Mouse (Mus musculus) heart, embryonic 11.5 days (tissue): ENCODE data around the gene Ptges2. TPM values are rescaled to one million over a fixed set of nuclear protein-coding genes. Genes with fewer than 3 reads are reported as not detected.

Experiments
- ATAC-seq: fragments of 200-750 bp; cut with Nextera tagmentation; replicated peaks from 2 replicates; pipeline ENCODE4 v1.8.0; 2017; ENCODE audit warnings: moderate library complexity; ENCODE audit not compliant: insufficient number of reproducible peaks, low FRiP score, low TSS enrichment
- H3K27ac ChIP-seq: fragments of 300-500 bp; sonication (generic); 2 replicates; pipeline ENCODE4 v1.5.1; 2014; ENCODE audit warnings: mild to moderate bottlenecking, low read depth, low read length
- H3K27me3 ChIP-seq: fragments of 300-500 bp; sonication (generic); 2 replicates; pipeline ENCODE4 v1.6.1; 2014; ENCODE audit warnings: mild to moderate bottlenecking, low read length, mixed read lengths; ENCODE audit not compliant: control insufficient read depth, insufficient read depth
- H3K36me3 ChIP-seq: fragments of 300-500 bp; sonication (generic); 2 replicates; pipeline ENCODE4 v1.6.1; 2014; ENCODE audit warnings: mild to moderate bottlenecking, low read length, moderate library complexity, mixed read lengths; ENCODE audit not compliant: control insufficient read depth, insufficient read depth
- H3K4me1 ChIP-seq: fragments of 300-500 bp; sonication (generic); 2 replicates; pipeline ENCODE4 v1.6.1; 2014; ENCODE audit warnings: low read length; ENCODE audit not compliant: control insufficient read depth, insufficient read depth
- H3K4me2 ChIP-seq: fragments of 300-500 bp; sonication (generic); 2 replicates; pipeline ENCODE4 v1.6.1; 2014; ENCODE audit warnings: mild to moderate bottlenecking, moderate library complexity
- H3K4me3 ChIP-seq: fragments of 300-500 bp; sonication (generic); 2 replicates; pipeline ENCODE4 v1.5.1; 2014; ENCODE audit warnings: low read depth, low read length
- H3K9ac ChIP-seq: fragments of 300-500 bp; sonication (generic); 2 replicates; pipeline ENCODE4 v1.6.1; 2014; ENCODE audit warnings: mild to moderate bottlenecking, low read depth, low read length, moderate library complexity
- H3K9me3 ChIP-seq: fragments of 300-500 bp; sonication (generic); replicated peaks from 2 replicates; pipeline ENCODE4 v1.6.1; 2016; ENCODE audit warnings: low read length; ENCODE audit not compliant: control insufficient read depth
- WGBS: fragments of 180-500 bp; shearing (Covaris S2); extraction: QIAGEN DNeasy Blood & Tissue Kit; methylation state at CpG from one replicate; pipeline ENCODE4 v1.1.7; 2014; ENCODE audit not compliant: insufficient replicate concordance; 5-methylcytosine and 5-hydroxymethylcytosine counted together
- polyA plus RNA-seq: library from polyadenylated mRNA; unstranded; fragments of >200 nt; fragmentation: Nextera tagmentation; extraction: Ambion mirVana; gene quantifications from 2 replicates; pipeline ENCODE4 v1.2.1, GENCODE M21; 2014

Ptges2 gene
- polyA plus RNA-seq, 1 experiment from 2014 or later: 32.7 TPM

GRCm38 (mm10) chr2:32423481-32424331, 28.0 kb downstream of the Ptges2 start:
- WGBS: under 1% methylated on average over 14 of the region's 14 CpGs
- peaks cover 35% of the 10 kb centered on the region for H3K4me1 ChIP-seq

GRCm38 (mm10) chr2:32424796-32425195, 29.1 kb downstream of the Ptges2 start:
- Histone ChIP-seq H3K9me3 (no peaks in the 10 kb centered on the region), H3K4me1 (peaks cover 41% of the 10 kb centered on the region), H3K4me2 (no peak overlapping the region), H3K9ac (0 out of 2 replicates have a peak overlapping the region, but pooled peaks have one; percentile 36), H3K4me3 (no peak overlapping the region), H3K27me3 (no peaks in the 10 kb centered on the region), H3K27ac (peak overlapping the region; percentile 89), H3K36me3 (peaks cover 10% of the 10 kb centered on the region)
- no peak for ATAC-seq
- 42% methylated on average over 3 of the region's 3 CpGs for WGBS

More at GRCm38 (mm10) chr2:32423481-32424331, 28.0 kb downstream of the Ptges2 start:
- H3K9me3 ChIP-seq: no peaks in the 10 kb centered on the region
- H3K27ac ChIP-seq: peak overlapping the region; percentile 89
- H3K9ac ChIP-seq: peak overlapping the region; percentile 54; the same call in 1 of the 2 replicates
- H3K27me3 ChIP-seq: no peaks in the 10 kb centered on the region
- peak; percentile 85 for ATAC-seq
- peak overlapping the region; percentile 44 for H3K4me3 ChIP-seq
- peak overlapping the region; percentile 81 for H3K4me2 ChIP-seq
- peaks cover 10% of the 10 kb centered on the region for H3K36me3 ChIP-seq

GRCm38 (mm10) chr2:32425568-32425967, 29.9 kb downstream of the Ptges2 start:
- Histone ChIP-seq H3K9ac (no peak overlapping the region), H3K27me3 (no peaks in the 10 kb centered on the region), H3K9me3 (no peaks in the 10 kb centered on the region), H3K4me1 (peaks cover 45% of the 10 kb centered on the region), H3K4me3 (no peak overlapping the region), H3K4me2 (no peak overlapping the region), H3K27ac (no peak overlapping the region), H3K36me3 (peaks cover 6% of the 10 kb centered on the region)
- no peak for ATAC-seq
- 56% methylated on average over 5 of the region's 5 CpGs for WGBS

GRCm38 (mm10) chr2:32426141-32426540, 30.4 kb downstream of the Ptges2 start:
- peaks cover 47% of the 10 kb centered on the region for H3K4me1 ChIP-seq
- WGBS: 80% methylated on average over 1 of the region's 1 CpGs

GRCm38 (mm10) chr2:32427720-32428119, 32.0 kb downstream of the Ptges2 start:
- ATAC-seq: no peak
- no peaks in the 10 kb centered on the region for H3K9me3 ChIP-seq
- H3K4me3 ChIP-seq: no peak overlapping the region
- H3K4me2 ChIP-seq: no peak overlapping the region
- no peaks in the 10 kb centered on the region for H3K36me3 ChIP-seq
- H3K9ac ChIP-seq: no peak overlapping the region
- 84% methylated on average over 5 of the region's 5 CpGs for WGBS
- H3K4me1 ChIP-seq: peaks cover 46% of the 10 kb centered on the region
- no peaks in the 10 kb centered on the region for H3K27me3 ChIP-seq
- no peak overlapping the region for H3K27ac ChIP-seq

More at GRCm38 (mm10) chr2:32426141-32426540, 30.4 kb downstream of the Ptges2 start:
- ATAC-seq: no peak
- no peak overlapping the region for H3K4me3 ChIP-seq
- no peak overlapping the region for H3K27ac ChIP-seq
- no peak overlapping the region for H3K4me2 ChIP-seq
- no peak overlapping the region for H3K9ac ChIP-seq
- no peaks in the 10 kb centered on the region for H3K27me3 ChIP-seq
- H3K9me3 ChIP-seq: no peaks in the 10 kb centered on the region
- peaks cover under 1% of the 10 kb centered on the region for H3K36me3 ChIP-seq

GRCm38 (mm10) chr2:32428262-32428722, 32.6 kb downstream of the Ptges2 start:
- Histone ChIP-seq H3K4me1 (peaks cover 41% of the 10 kb centered on the region), H3K9ac (no peak overlapping the region), H3K4me3 (no peak overlapping the region), H3K27me3 (no peaks in the 10 kb centered on the region), H3K27ac (no peak overlapping the region; the same call in 1 of the 2 replicates), H3K36me3 (no peaks in the 10 kb centered on the region), H3K9me3 (no peaks in the 10 kb centered on the region), H3K4me2 (no peak overlapping the region)
- no peak for ATAC-seq
- WGBS: 67% methylated on average over 8 of the region's 8 CpGs

GRCm38 (mm10) chr2:32429215-32429891, 33.7 kb downstream of the Ptges2 start:
- no peaks in the 10 kb centered on the region for H3K9me3 ChIP-seq
- H3K9ac ChIP-seq: no peak overlapping the region
- no peak for ATAC-seq
- H3K4me3 ChIP-seq: no peak overlapping the region
- H3K36me3 ChIP-seq: no peaks in the 10 kb centered on the region
- WGBS: 71% methylated on average over 4 of the region's 4 CpGs
- no peak overlapping the region for H3K4me2 ChIP-seq
- no peaks in the 10 kb centered on the region for H3K27me3 ChIP-seq
- H3K4me1 ChIP-seq: peaks cover 33% of the 10 kb centered on the region
- peak overlapping the region; percentile 22; the same call in 1 of the 2 replicates for H3K27ac ChIP-seq

GRCm38 (mm10) chr2:32430701-32431676, 35.3 kb downstream of the Ptges2 start:
- Histone ChIP-seq H3K4me3 (peak overlapping the region; percentile 39), H3K27ac (peak overlapping the region; percentile 50)

More at GRCm38 (mm10) chr2:32430701-32431676, 35.3 kb downstream of the Ptges2 start:
- WGBS: 10% methylated on average over 18 of the region's 18 CpGs
- H3K4me2 ChIP-seq: peak overlapping the region; percentile 68
- H3K9me3 ChIP-seq: no peaks in the 10 kb centered on the region
- peaks cover 26% of the 10 kb centered on the region for H3K4me1 ChIP-seq
- no peaks in the 10 kb centered on the region for H3K36me3 ChIP-seq
- H3K27me3 ChIP-seq: no peaks in the 10 kb centered on the region
- peak; percentile 83 for ATAC-seq
- H3K9ac ChIP-seq: peak overlapping the region; percentile 69
